Mouse (Mus musculus) erythroblast, embryonic 14.5 days (primary cell): Measurements from ENCODE around the gene Zfp865.

Source experiments
- GATA1 ChIP-seq: IDR thresholded peaks from 2 replicates; pipeline ENCODE4 v1.6.1; 2012; ENCODE audit warnings: low read length, inconsistent platforms, mixed read lengths
- TAL1 ChIP-seq: IDR thresholded peaks from 3 replicates; pipeline ENCODE4 v1.6.1; 2012; ENCODE audit warnings: low read length, inconsistent platforms, mixed read lengths

DNA sequence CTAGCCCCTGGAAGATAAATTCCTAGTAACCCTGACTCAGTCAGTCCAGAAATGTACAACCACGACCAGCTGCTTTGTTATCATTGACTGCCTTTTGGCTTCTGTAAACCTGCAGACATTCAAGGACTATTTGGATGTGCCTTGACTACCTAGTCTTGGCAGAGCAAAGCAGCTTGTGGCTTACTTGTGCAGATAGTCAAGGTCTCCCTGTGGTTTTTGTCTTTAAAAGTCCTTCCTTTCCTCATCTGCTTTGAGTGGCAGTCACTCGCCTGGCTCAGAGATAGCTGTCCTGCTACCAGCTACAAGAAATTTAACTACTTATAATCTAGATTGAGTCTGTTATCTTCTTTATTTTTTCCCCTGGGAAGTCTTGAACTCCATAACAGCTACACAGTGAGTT is 24.8 kb downstream of the Zfp865 start:
- TF ChIP-seq TAL1: no peak
- no peak for TF ChIP-seq GATA1
